Mouse (Mus musculus): Measurements from ENCODE around the gene Katnbl1.

Katnbl1 gene

DNA sequence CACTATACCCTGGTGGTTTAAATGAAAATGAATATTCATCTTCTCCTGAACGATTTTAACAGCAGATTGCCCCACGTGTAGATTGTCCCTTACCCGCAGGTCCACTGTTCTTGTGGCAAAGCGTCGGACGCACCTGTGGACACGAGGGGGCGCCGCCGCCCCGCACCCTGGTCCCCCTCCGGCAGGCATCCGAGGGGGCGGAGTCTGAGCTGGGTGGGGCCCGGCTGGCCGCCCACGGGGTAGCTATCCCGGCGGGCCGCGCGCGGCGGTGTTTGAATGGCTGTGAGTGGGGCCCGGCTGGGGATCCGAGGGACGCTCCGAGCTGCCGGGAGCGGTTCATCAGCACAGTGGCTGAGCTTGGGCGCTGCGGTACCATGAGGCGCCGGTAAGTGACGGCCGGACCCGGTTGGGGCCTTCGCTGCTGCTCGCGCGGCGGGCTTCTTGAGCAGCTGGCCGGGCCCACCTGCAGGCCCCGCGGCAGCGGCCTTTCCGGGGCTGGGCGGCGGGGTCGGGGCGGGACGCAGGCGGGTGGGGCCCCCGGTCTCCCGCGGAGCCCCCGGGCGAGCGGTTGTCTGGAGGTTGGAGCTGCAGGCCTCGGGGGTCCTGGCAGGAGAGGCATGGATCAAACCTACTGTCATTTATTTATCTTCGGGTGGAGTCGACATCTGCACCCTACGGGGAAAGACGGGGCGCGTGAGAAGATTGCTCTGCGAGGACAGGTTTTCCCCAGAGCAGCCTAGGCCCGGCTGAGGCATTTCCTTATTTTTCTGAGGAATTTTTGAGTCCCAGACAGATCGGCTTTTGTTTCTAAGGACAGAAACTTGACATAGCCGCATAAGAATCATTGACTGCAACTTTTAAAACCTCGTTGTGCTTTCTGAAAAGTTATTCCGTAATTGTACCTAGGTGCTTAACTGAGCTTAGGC, at the start of gene Katnbl1:
Gene Katnbl1, plus strand, starts transcription at position 239 of the 926 bp plus-strand sequence.
- peak; percentile 90 for DNase-seq

GRCm38 (mm10) chr2:112332051-112332898, 46.7 kb upstream of the Katnbl1 start:
- no peak for DNase-seq

- DNase-seq, result no peak
Measured at GRCm38 (mm10) chr2:112337211-112337610, 41.8 kb upstream of the Katnbl1 start.

DNA sequence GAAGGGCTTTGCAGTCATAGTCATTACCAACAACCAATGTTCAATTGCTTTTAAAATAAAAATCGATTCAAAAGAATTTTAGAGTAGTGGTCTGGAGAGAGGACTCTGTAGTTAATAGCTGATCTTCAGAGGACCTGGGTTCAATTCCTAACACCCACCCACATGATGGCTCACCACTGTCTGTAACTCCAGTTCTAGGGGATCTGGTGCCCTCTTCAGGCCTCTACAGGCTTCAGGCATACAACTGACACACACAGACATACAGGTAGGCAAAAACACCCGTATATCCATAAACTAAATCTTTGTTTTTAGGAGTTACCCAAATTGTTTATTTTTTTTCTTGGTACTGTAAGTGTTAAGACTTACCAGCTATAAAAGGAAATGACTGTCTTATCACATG, 39.3 kb upstream of the Katnbl1 start:
- DNase-seq, result no peak

DNA sequence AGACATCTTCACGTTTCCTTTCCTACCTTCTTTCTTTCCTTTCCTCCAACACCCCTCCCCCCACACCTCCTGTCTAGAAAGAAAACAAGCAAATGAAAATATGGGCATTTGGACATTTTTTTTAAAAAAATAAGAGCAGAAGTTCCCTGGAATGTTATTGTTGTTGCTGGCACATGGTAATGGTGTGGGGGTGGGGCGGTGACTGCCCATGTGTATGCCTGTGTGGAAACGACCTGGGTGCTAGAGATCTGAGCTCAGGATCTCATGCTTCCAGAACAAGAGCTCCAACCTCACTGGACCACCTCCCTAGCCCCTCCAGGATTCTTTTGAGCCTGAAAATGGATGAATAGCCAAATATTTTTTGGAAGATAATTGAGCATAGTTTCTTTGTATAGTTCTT, 37.9 kb upstream of the Katnbl1 start:
- no peak for DNase-seq

DNA sequence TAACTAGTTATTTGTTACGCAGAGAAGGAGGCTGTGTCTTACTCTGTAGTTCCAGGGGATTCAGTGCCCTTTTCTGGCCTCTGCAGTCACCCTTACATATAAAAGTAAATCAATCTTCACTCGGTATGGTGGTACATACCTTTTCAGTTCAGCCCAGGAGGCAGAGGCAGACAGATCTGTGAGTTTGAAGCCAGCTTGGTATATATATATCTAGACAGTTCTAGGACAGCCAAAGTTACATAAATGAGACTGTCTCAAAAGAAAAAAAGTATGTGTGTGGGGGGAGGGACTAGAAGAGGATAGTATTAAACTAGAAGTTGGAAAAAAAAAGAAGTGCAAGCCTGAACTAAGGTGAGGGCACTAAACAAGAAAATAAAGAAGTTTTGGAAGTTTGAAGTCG, 30.8 kb upstream of the Katnbl1 start:
- DNase-seq, result no peak

GRCm38 (mm10) chr2:112353685-112354455, 25.1 kb upstream of the Katnbl1 start:
- DNase-seq, result no peak

DNA sequence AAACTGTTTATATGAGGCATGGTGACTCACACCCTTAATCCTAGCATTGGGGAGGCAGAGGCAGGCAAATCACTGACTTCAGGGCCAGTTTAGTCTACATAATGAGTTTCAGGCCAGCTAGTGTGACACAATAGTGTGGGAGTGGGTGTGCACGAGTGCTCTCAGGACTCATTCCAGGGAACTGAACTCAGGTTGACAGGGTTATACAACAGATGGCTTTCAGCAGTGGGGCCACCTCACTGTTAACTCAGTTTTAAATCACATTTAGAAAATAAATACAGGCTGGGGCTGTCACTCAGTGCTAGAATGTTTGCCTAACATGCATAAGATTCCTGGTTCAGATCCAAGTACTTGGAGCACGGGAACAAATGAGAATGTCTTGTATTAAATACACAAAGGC, 19.4 kb upstream of the Katnbl1 start:
- DNase-seq, result no peak

GRCm38 (mm10) chr2:112360012-112360780, 18.8 kb upstream of the Katnbl1 start:
- DNase-seq, result no peak

DNA sequence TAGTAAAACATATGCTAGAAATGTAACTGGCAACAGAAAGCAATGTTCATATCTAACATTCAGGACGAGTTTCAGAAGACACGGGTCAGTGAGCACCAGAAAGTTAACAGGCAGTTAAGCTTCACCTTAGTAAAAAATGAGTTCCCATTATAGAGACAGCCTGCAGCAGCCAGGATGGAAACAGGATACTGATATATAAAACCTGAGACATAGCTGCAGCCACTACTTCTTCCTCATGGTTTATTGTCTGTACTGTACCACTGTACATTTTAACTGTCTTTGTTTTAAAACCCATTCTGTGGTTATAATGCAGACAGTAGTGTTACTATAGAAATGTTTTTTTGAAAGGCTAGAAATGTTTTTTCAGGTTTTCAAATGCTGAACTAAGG, 18.2 kb upstream of the Katnbl1 start:
- DNase-seq, result no peak

DNA sequence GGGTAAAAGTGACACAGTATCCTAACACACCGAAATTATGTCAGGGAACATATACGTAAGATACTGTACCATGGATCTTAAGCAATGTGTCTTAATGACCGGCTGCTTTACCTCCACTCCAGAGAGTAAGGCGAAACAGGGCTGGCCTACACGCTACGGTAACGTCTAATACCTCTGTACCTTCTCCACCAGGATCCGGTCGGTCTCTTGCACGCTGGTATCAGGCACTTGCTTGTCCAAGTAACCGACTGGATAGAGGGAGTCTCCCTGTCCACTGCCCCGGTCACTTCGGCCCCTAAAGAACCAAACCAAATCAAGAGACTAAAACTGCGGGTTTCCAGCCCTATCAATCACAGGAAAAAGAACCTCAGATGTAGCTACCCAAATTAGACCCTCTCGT, 11.8 kb upstream of the Katnbl1 start:
- peak; percentile 14 for DNase-seq

GRCm38 (mm10) chr2:112367726-112368673, 11.0 kb upstream of the Katnbl1 start, which contains the start of gene Emc4:
TSS of gene Emc4 (minus strand) at chr2:112368027.
- DNase-seq, result peak; percentile 89

DNA sequence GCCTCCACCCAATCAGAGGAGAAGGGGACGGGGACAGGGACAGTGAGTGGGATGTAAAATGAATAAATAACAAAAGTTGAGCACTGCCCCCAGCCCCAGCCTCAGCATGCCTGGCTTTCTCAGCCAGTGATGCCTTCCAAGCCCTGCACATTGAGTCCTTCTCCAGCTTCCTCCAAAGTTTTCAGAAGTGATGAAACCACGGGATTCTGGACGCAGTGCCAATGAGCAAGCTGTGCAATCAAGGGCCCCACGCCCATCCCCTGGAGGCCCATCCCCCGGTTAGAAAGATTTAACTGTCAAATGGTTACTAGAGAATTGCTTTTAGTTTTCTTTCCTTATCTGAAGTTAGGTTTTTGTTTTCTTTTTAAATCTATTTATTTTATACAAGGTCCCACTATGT, 9.1 kb upstream of the Katnbl1 start:
- DNase-seq, result peak; percentile 14

GRCm38 (mm10) chr2:112373141-112373540, 5.9 kb upstream of the Katnbl1 start:
- no peak for DNase-seq

- DNase-seq, result no peak
Measured at GRCm38 (mm10) chr2:112374610-112375009, 4.4 kb upstream of the Katnbl1 start.

DNA sequence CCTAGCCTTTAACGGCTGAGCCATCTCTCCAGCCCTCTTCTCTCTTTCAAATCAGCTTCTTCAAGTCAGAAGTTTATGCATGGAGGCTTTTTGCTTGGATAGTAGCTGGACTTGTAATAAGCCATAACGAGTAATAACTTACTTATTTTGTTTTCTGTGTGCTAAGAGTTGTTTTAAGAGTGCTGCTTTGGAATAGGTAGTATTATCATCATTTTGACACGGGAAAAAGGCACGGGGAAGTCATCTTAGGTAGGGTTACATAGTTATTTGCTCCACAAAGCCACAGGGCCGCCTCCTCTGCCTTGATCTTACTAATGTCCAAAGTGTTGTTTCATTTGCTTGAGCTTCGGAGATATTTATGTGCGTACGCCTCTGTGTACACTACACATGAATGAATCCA, 1.1 kb downstream of the Katnbl1 start:
- no peak for DNase-seq

- DNase-seq, result no peak
Measured at GRCm38 (mm10) chr2:112381219-112381618, 2.2 kb downstream of the Katnbl1 start.

- no peak for DNase-seq
Measured at GRCm38 (mm10) chr2:112390843-112391242, 11.8 kb downstream of the Katnbl1 start.

DNA sequence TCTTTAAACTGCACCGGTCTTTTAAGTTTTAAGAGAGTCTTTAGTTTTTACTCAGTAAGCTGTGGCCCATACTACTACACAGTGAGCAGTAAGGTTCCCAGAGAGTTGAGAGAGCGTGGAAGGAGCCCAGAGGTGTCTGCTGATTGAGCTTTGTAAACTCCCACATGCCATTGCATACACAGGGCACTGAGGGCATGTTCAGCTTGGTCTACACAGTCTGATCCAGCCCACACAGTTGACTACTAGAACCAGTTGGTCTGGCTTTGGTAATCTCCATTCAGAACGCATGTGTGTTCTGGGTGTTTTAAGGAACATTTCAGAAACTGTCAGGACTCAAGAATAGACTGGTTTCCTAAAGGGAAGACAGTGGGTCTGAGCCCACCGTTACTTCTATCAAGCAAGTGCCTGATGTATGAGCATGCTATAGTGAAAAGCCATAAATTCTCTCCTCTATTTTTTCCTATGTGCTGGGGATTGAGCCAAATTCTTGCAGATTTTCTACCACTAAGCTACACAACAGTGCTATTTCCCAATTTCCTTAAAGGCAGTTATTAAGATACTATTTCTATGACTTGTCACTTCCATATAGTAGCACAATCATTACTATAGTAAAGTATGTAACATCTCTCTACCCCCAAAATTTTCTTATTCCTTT, 12.5 kb downstream of the Katnbl1 start:
- no peak for DNase-seq

DNA sequence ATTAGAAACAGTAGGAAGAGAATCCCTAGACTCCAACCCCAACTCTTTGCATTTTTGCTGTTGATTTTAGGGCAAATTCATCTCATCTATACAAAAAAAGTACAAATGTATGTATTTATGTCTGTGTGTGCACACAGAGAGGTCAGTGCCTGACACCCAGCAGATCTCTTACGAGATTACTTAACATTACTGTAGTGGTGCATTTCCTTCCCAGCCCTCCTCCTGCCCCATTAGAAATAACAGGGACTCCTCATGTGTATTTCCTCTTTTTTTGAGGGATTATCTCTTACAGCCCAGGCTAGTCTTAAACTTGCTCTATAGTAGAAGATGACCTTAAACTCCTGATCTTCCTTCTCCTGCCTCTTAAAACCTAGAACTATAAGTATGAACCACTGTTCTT, 13.7 kb downstream of the Katnbl1 start:
- DNase-seq, result no peak
